Mouse (Mus musculus): ENCODE results near the gene Kcnip1. TPM values are rescaled to one million over a fixed set of nuclear protein-coding genes. Genes with fewer than 3 reads are reported as not detected.

The Kcnip1 gene
- total RNA-seq, 2 experiments from 2014 or later, result not detected

GRCm38 (mm10) chr11:33914216-33914615 is 78.7 kb downstream of the Kcnip1 start:
- DNase-seq (ENCODE audit: low spot score), result no peak
- intact Hi-C loops (cut with DNase I), result no loop called here

DNA sequence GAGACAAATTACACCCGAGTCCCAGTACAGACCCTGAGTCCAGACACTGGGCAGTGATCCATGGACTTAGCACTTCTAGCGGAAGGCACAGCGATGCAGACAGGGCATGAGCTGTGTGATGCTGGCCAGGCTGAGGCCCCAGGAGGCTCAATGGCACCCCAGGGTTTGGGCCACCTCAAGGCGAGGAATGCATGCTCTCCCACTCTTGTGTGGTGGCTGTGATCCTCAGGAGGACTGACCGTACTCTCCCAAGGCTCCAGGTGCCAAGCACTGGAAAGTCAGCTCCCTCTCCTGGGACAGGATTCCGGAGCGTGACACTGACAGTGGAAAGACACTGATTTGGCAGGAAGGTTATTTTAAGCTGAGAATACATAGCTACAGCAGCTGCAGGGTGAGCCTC is 79.9 kb downstream of the Kcnip1 start:
- no peak for DNase-seq (ENCODE audit: low spot score)
- intact Hi-C loops (cut with DNase I), result no loop called here

DNA sequence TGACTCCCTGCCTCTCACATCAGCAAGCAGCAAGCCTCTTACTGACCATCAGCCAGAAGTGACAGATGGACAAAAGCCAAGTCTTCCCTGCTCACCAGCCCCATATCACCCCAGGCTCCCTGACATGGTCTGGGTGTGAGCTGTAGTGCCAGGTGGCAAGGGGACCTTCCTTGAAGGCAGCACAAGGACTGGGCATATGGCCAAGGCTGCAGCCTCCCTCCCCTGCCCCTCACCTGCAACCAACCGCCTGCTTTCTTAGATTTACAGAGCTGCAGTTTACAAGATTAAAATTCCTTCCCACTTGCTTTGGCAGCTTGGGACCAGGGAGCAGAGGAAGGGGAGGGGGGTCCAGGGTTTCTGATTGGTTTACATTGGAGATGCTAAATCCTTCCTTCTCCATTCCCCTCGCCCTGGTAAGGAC is 80.8 kb downstream of the Kcnip1 start:
- intact Hi-C loops (cut with DNase I), result no loop called here
- no peak for DNase-seq (ENCODE audit: low spot score)

DNA sequence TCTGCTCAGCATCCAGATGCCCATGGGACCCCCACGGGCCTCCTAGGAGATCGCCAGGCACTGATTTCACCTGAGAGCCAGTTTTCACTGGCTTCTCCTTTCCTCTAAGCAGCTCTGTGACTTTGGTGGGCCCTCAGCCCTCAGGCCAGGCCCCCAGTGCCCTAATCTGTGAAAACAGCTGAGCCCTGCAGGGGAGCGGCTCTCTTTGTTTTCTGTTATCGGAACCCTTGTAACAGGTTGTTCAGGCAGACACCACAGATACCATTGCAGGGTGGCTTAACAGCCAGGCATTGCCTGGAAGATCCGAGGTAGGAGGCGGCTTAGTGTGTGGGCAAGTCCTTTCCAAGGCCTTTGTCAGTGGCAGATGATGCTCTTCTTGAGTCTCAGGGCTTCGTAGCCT is 82.0 kb downstream of the Kcnip1 start:
- intact Hi-C loops (cut with DNase I), result no loop called here
- no peak for DNase-seq (ENCODE audit: low spot score)

DNA sequence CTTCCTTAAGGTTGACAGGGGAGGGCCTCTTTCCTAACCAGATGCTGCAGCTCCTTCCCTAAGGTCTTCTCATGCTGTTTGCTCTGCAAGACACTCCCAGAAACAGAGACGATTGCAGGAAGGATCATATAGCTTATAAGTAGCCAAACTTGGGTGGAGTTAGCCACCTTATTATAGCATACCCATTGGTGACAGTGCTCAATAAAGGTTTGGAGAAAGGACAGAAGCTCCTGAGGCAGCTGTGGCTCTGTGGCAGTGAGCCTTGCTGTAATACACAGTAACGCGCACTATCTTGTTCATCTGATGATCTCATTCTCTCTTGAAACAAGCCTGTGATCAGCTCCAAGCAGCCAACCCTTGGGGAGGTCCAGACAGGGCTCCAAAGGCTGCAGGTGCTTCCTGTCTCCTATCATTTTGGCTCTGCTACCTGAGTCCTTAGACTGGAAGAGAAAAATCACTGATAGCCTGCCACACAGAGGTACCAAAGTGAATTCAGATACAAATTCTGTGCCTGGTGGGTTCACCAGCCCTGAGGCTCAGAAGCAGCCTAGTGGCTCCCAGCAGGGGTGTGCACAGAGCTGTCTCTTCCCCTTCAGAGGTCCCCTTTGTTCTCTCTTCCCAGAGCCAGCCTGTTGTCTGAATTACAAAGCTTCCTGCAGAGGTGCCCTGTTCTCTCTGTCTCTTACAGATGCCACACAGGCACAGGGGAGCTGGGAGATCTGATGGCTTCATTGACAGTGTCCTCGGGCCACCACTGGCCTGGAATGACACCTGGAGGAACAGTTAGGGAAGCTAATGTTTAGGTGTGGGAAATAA is 84.4 kb downstream of the Kcnip1 start:
- intact Hi-C loops (cut with DNase I), result no loop called here
- DNase-seq (ENCODE audit: low spot score), result no peak

- intact Hi-C loops (cut with DNase I), result no loop called here
- DNase-seq (ENCODE audit: low spot score), result no peak
These were observed 89.5 kb downstream of the Kcnip1 start for GRCm38 (mm10) chr11:33903494-33903893.

DNA sequence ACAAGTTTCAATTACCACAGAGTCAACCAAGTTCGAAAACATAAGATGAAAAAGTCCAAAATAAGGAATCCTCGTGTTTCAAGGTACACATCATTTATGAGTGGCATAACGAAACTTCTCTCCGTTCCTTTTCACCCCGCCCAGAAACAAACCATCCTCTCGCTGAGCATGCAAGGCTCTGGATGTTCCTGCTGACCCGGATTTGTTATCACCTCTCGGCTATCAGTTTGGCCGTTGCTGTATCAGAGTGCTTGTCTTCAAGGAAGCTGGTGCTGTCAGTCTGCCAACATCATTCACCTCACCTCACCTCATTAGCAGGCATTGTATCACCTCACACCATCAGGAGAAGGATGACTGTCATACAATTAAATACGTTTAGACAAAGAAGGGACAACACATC is 90.6 kb downstream of the Kcnip1 start:
- intact Hi-C loops (cut with DNase I), result no loop called here
- DNase-seq (ENCODE audit: low spot score), result no peak

- intact Hi-C loops (cut with DNase I), result no loop called here
- DNase-seq (ENCODE audit: low spot score), result no peak
These were observed 91.2 kb downstream of the Kcnip1 start for GRCm38 (mm10) chr11:33901783-33902182.

DNA sequence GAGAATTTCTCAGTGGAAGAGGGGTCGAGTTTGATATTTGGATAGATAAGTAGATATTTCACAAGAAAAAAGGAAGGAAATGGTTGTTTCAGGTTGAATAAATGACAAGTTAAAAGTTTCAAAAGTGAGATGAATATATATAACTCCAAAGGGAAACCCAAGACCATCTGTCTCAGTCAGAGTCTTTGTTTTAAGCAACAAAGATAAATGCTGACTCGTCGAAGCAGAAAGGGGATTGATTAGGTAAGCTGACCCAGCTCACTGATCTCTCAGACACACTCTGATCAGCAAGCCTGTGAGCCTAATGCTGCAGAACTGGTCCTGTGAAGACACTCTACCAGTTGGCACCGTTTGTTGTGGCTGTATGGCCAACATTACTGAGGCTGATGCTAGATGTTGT is 101.9 kb downstream of the Kcnip1 start:
- intact Hi-C loops (cut with DNase I), result no loop called here
- no peak for DNase-seq (ENCODE audit: low spot score)

DNA sequence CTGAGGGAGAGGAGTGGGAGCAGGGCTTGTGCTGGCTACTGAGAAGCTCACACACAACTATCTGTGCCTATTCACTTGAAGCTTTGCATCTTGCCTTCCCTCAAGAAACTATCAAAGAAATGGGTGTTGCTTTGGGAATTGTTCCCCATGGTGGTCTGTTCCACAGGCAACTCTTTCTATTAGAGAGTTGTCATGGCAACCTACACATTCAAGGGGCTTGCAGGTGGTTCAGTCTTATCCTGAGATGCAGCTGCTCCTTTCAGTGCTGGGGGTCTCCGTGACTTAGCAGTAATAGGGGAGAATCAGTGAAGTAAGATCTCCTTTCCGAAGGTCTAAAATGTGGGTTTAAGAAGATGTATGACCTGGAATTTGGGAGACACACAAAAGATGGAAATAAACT is 102.6 kb downstream of the Kcnip1 start:
- intact Hi-C loops (cut with DNase I), result no loop called here

GRCm38 (mm10) chr11:33887660-33888059 is 105.3 kb downstream of the Kcnip1 start:
- no peak for DNase-seq (ENCODE audit: low spot score)
- intact Hi-C loops (cut with DNase I), result no loop called here

More for the DNA sequence above, 102.6 kb downstream of the Kcnip1 start:
- DNase-seq (ENCODE audit: low spot score), result no peak

GRCm38 (mm10) chr11:33885981-33886380 is 107.0 kb downstream of the Kcnip1 start:
- intact Hi-C loops (cut with DNase I), result no loop called here
- no peak for DNase-seq (ENCODE audit: low spot score)

DNA sequence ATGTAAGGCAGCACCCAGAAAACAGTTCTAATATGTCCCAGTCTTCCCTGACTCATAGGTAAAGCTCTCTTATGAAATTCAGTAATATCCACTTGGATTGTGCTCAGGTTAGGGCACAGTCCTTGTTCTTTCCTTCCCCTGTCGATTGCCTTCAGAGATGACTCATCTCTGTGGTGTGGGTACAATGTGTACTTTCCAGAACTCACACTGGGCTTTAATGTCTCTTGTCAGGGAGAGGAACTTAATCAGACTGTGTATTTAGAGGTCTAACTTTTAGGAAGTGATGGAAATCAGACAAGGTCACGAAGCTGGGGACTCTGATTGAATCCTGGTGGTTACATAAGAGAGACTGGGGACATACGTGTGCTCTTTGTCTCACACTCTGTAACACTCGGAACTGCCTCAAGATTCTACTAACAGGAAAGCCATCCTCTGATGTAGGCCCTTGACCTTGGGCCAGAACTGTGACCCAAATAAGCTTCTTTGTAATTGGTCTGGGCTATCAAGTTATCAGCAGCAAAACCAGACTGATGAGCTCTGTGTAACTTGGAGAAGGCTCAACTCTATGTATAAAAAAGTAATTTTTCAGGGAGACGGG is 110.1 kb downstream of the Kcnip1 start:
- intact Hi-C loops (cut with DNase I), result no loop called here

GRCm38 (mm10) chr11:33874925-33875324 is 118.0 kb downstream of the Kcnip1 start:
- no peak for DNase-seq (ENCODE audit: low spot score)
- intact Hi-C loops (cut with DNase I), result no loop called here

More for the DNA sequence above, 110.1 kb downstream of the Kcnip1 start:
- DNase-seq (ENCODE audit: low spot score), result no peak

DNA sequence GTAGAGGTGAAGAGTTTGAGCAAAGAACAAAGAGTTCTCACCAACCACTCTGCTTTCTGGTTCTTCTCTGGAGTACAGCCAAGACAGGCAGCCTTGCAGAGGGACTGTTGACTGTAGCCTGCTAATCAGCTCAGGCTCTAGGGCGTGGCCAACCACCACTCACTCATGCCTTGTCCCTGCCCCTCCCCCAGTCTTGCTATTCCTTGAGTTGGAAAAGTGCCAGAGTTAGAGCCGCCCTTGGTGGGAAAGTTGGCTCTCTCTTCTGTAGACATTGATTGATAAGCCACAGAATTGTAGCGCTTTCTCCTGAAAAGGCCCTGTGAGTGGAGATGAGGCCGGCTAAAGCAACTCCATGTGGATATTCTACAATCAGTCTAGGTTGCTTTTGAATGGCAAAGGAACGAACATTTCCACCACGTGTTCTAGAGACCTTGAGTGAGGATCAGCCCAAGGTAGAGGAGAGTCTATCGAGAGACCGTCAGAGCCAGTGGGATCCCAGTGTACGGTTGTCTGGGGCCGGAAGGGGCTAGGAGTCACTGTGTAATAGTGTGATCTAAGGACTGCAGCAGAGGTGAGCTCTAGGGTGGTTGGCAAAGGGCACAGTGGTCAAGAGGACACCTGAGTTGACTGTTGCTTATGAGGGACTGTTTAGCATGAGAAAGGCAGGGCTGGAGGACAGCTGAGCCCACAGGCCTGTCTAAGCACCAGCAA is 119.7 kb downstream of the Kcnip1 start:
- no peak for DNase-seq (ENCODE audit: low spot score)
- intact Hi-C loops (cut with DNase I), result no loop called here

GRCm38 (mm10) chr11:33872716-33873048 is 120.3 kb downstream of the Kcnip1 start:
- intact Hi-C loops (cut with DNase I), result no loop called here
- no peak for DNase-seq (ENCODE audit: low spot score)

GRCm38 (mm10) chr11:33871998-33872715 is 120.8 kb downstream of the Kcnip1 start:
- no peak for DNase-seq (ENCODE audit: low spot score)
- intact Hi-C loops (cut with DNase I), result no loop called here

GRCm38 (mm10) chr11:33870246-33870645 is 122.7 kb downstream of the Kcnip1 start:
- no peak for DNase-seq (ENCODE audit: low spot score)
- intact Hi-C loops (cut with DNase I), result no loop called here

DNA sequence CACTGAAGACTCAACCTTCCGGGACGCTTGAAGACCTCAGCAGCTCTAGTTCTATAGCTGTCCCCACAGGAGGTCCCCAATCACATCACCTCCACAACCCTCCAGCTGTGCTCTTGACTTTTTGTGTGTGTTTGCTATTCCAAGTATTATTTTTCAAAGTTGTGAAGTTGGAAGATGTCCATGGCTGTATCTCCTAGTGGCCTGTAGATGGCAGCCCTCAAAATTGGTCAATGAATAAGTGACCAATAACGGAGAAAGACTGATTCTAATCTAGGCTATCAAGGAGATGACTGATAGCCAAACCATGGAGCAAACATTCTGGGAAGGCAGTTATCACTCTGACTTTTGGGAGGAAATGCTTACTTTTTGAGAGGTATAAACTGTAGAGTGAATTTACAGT is 123.4 kb downstream of the Kcnip1 start:
- intact Hi-C loops (cut with DNase I), result no loop called here
- no peak for DNase-seq (ENCODE audit: low spot score)

DNA sequence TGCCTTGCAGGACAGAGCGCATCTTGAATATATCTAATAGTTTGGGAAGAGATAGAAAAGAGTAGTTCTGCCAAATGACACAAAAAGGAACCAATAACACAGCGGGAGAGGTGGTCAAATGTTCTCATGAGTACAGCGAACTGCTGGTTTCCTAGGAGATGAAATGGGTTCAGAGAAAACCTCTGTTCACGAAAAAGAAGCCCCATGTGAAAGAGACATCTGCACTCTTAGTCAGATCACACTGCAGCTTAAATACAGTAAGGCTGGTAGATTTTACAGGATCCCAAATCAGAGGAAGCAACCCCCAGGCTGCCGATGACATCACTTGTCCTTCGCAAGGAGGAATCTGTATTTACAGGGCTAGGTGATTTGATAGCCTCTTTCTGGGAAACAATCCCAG is 126.2 kb downstream of the Kcnip1 start:
- DNase-seq (ENCODE audit: low spot score), result no peak
- intact Hi-C loops (cut with DNase I), result no loop called here

- no peak for DNase-seq (ENCODE audit: low spot score)
- intact Hi-C loops (cut with DNase I), result no loop called here
These were observed 128.7 kb downstream of the Kcnip1 start for GRCm38 (mm10) chr11:33864245-33864644.
